Mouse (Mus musculus) kidney, adult 2 months (tissue): ENCODE measurements at regions not wholly inside any gene's neighbourhood (a gene's known extent, or its start where the extent isn't known, plus 50 kb on each side); places are given as distances from the start of the nearest gene placed in this dataset.

Source experiments
- DNase-seq: peaks from one replicate; pipeline ENCODE4 v3.0.0; 2021
- H3K27ac ChIP-seq: fragments of 200-500 bp; 2 replicates; pipeline ENCODE4 v1.5.1; 2012; ENCODE audit warnings: low read depth, low read length, control low read depth, inconsistent platforms; ENCODE audit not compliant: insufficient read depth
- H3K27me3 ChIP-seq: fragments of 200-500 bp; replicated peaks from 2 replicates; pipeline ENCODE4 v1.6.1; 2012; ENCODE audit warnings: mild to moderate bottlenecking, moderate library complexity, low read length, inconsistent platforms; ENCODE audit not compliant: control insufficient read depth, insufficient read depth
- H3K36me3 ChIP-seq: fragments of 200-500 bp; 2 replicates; pipeline ENCODE4 v1.6.1; 2012; ENCODE audit warnings: mild to moderate bottlenecking, moderate library complexity, low read length, inconsistent platforms; ENCODE audit not compliant: control insufficient read depth, insufficient read depth
- H3K4me1 ChIP-seq: fragments of 200-500 bp; 2 replicates; pipeline ENCODE4 v1.6.1; 2011; ENCODE audit warnings: low read length; ENCODE audit not compliant: control insufficient read depth, insufficient read depth
- H3K4me3 ChIP-seq: fragments of 200-500 bp; 2 replicates; pipeline ENCODE4 v1.5.1; 2011; ENCODE audit warnings: mild to moderate bottlenecking, low read depth, low read length, control low read depth; ENCODE audit not compliant: insufficient read depth
- CTCF ChIP-seq: fragments of 200-500 bp; conservative IDR thresholded peaks from 2 replicates; pipeline ENCODE4 v1.5.1; 2011; ENCODE audit warnings: low read depth, mild to moderate bottlenecking, control low read depth, low read length, moderate library complexity, mixed read lengths; ENCODE audit not compliant: insufficient read depth, insufficient read length
- POLR2A ChIP-seq: fragments of 200-500 bp; IDR thresholded peaks from one replicate; pipeline ENCODE4 v1.6.1; 2011; ENCODE audit warnings: low read depth, low read length, control low read depth
- WGBS: fragments of 180-500 bp; shearing (Covaris S2); methylation state at CpG from one replicate; pipeline ENCODE4 v1.1.7; 2018; 5-methylcytosine and 5-hydroxymethylcytosine counted together

GRCm38 (mm10) chr3:120865036-120865435 lies 306.5 kb downstream of the Rwdd3 start:
- no peaks in the 10 kb centered on the region for H3K36me3 ChIP-seq
- H3K4me1 ChIP-seq, result no peaks in the 10 kb centered on the region
- H3K27me3 ChIP-seq, result no peaks in the 10 kb centered on the region
- TF ChIP-seq CTCF, result no peak
- TF ChIP-seq POLR2A, result no peak
- 66% methylated on average over 8 of the region's 8 CpGs for WGBS
- no peak overlapping the region for H3K4me3 ChIP-seq
- no peak for DNase-seq
- H3K27ac ChIP-seq, result no peak overlapping the region

DNA sequence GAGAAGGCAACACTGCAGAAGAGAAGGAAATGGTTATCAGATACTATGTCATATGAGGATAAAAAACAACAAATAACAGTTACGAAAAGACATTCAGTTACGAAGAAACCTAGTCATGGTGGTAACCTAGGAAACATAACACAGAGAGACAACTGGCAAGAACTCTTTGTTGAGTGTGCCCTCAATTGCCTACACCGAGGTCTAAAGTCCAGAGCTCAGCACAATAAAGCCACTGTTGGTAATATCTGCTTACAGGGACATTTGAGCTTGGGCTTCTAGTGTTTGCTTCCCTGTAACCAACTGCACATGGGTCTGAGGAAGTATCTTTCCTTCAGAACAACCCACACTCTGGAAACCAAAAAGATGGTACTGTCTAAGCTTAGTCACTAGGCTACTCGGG lies 309.9 kb downstream of the Rwdd3 start:
- Histone ChIP-seq H3K4me1 (no peaks in the 10 kb centered on the region), H3K27ac (no peak overlapping the region), H3K27me3 (no peaks in the 10 kb centered on the region), H3K36me3 (no peaks in the 10 kb centered on the region), H3K4me3 (no peak overlapping the region)
- TF ChIP-seq POLR2A, result no peak
- no peak for TF ChIP-seq CTCF
- DNase-seq, result no peak
- 75% methylated on average over 4 of the region's 4 CpGs for WGBS

GRCm38 (mm10) chr3:120858281-120858680 lies 313.2 kb downstream of the Rwdd3 start:
- no peaks in the 10 kb centered on the region for H3K36me3 ChIP-seq
- no peaks in the 10 kb centered on the region for H3K4me1 ChIP-seq
- no peak overlapping the region for H3K27ac ChIP-seq
- no peaks in the 10 kb centered on the region for H3K27me3 ChIP-seq
- WGBS, result 86% methylated on average over 13 of the region's 13 CpGs
- DNase-seq, result no peak
- TF ChIP-seq POLR2A (no peak), CTCF (no peak)
- H3K4me3 ChIP-seq, result no peak overlapping the region

DNA sequence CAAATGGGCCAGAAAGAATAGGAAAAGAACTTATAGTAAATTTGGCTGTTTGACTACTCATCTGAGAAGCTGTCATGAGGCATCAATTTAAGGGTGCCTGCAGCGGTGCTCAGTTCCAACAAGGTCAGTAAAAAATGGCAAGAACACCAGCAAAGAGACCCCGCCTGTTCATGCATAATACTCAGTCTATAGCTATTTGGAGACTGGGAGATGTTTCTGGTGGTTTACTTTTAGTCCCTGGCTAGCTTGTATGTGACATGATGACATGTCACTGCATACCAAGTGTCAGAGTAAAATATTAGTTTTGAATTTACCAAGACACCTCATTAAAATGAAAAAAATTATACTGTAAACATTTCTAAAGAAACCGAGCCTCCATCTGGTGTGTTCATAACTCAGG lies 317.2 kb downstream of the Rwdd3 start:
- no peak overlapping the region for H3K4me3 ChIP-seq
- 68% methylated on average over 3 of the region's 3 CpGs for WGBS
- H3K4me1 ChIP-seq, result no peaks in the 10 kb centered on the region
- no peak overlapping the region for H3K27ac ChIP-seq
- no peaks in the 10 kb centered on the region for H3K36me3 ChIP-seq
- H3K27me3 ChIP-seq, result no peaks in the 10 kb centered on the region
- DNase-seq, result no peak
- no peak for TF ChIP-seq CTCF
- no peak for TF ChIP-seq POLR2A

DNA sequence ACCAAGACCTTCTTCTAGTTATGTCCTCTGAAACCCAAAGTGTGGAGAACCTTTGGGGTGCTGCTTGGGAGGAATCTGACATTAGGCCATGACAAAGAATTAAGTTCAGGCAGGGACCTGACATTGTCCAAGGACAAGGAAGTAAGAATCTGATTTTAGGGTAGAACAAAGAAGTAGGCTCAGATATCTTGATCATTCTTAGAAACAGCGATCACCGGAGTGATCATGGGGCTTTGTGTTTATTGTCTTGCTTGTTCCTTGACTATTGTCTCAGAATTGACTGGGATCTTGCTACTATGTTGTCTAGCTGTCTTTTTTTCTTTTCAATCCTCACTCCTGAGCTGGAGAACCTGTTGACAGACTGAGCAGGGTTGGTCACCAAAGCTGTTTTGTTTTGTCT lies 327.9 kb downstream of the Rwdd3 start:
- 95% methylated on average over 2 of the region's 2 CpGs for WGBS
- Histone ChIP-seq H3K27ac (no peak overlapping the region), H3K27me3 (no peaks in the 10 kb centered on the region), H3K36me3 (no peaks in the 10 kb centered on the region), H3K4me3 (no peak overlapping the region), H3K4me1 (no peaks in the 10 kb centered on the region)
- DNase-seq, result no peak
- TF ChIP-seq POLR2A (no peak), CTCF (no peak)

DNA sequence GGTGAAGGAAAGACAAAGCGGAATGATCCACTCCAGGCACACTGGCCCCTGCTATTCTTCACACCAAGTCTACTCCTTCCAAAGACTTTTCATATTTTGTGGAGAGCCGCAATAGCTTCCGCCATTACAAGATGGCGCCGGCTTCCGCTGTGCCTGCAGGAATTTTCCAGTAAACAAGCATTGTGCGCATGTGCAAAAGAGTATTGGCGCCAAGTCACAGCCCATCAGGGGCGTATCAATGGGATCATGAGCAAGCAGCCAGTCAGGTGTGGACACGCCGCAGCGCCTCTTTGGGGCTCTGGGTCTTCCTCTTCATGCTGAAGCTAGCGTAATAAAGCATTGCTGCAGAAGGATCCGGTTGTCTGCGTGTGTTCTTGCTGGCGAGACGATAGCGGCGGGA lies 348.0 kb downstream of the Rwdd3 start:
- H3K4me1 ChIP-seq, result no peaks in the 10 kb centered on the region
- TF ChIP-seq CTCF (no peak), POLR2A (no peak)
- no peak for DNase-seq
- whole genome bisulfite sequencing, result 97% methylated on average over 19 of the region's 19 CpGs
- H3K27ac ChIP-seq, result no peak overlapping the region
- no peaks in the 10 kb centered on the region for H3K36me3 ChIP-seq
- H3K4me3 ChIP-seq, result no peak overlapping the region
- no peaks in the 10 kb centered on the region for H3K27me3 ChIP-seq

DNA sequence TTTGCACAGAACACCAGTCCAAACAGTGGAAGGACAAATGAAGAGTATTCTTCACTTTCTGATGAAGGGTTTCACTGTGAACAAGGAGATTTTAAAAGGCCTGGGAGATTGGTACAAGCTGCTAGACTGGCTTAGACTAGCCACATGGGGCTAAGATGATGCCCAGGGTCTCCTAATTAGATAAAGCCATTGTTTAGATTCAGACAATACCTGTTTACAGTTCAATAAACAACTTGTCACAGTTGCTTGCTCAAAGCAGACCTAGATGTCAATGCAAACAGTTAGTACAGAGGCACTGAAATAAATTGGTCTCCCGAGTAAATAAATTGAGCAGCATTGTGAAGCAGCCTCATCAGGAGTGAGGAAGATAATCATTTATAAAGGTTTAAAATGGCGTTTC lies 359.6 kb downstream of the Rwdd3 start:
- Histone ChIP-seq H3K36me3 (no peaks in the 10 kb centered on the region), H3K27me3 (no peaks in the 10 kb centered on the region), H3K4me1 (no peaks in the 10 kb centered on the region), H3K4me3 (no peak overlapping the region), H3K27ac (no peak overlapping the region)
- WGBS, result 58% methylated on average over 2 of the region's 2 CpGs
- no peak for DNase-seq
- no peak for TF ChIP-seq POLR2A
- no peak for TF ChIP-seq CTCF

DNA sequence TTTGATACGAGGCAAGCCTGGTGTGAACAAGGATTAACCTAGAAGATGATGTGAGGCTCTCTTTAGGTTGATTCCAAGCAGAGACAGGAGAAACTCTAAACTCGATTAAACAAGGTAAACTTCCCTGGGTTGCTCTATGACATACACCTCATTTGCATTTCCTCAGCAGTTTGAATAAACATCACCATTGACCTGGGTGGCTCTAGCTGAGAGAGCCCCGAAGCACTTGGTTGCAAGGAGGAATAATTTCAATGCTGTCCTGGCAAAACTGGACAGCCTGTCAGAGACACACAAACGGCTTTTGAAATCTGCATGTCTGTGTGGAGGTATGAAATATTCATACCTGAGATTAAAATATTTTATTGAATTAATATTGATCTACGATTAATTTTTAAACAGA lies 361.0 kb downstream of the Rwdd3 start:
- H3K27ac ChIP-seq, result no peak overlapping the region
- H3K4me3 ChIP-seq, result no peak overlapping the region
- H3K36me3 ChIP-seq, result no peaks in the 10 kb centered on the region
- H3K4me1 ChIP-seq, result no peaks in the 10 kb centered on the region
- no peaks in the 10 kb centered on the region for H3K27me3 ChIP-seq
- no peak for DNase-seq
- TF ChIP-seq CTCF (no peak), POLR2A (no peak)
- 47% methylated on average over 5 of the region's 5 CpGs for WGBS
